Mouse (Mus musculus): ENCODE results near the gene Lysmd2.
"Not testable (repeated sequence)": the region's sequence is repeated elsewhere in the genome, so short reads cannot be mapped to it uniquely, and the experiment has no call there.

Lysmd2 gene

GRCm38 (mm10) chr9:75625556-75626307 lies at the start of gene Lysmd2:
Lysmd2 (plus strand) TSS chr9:75625741.
- CTCF ChIA-PET = no interaction called here

GRCm38 (mm10) chr9:75579321-75579720 lies 46.2 kb upstream of the Lysmd2 start:
- CTCF ChIA-PET = interaction anchor here (0.6 kb wide), 1 partner anchor 172 kb away, joined by 8 read pairs; no protein-coding TSS in a partner anchor

DNA sequence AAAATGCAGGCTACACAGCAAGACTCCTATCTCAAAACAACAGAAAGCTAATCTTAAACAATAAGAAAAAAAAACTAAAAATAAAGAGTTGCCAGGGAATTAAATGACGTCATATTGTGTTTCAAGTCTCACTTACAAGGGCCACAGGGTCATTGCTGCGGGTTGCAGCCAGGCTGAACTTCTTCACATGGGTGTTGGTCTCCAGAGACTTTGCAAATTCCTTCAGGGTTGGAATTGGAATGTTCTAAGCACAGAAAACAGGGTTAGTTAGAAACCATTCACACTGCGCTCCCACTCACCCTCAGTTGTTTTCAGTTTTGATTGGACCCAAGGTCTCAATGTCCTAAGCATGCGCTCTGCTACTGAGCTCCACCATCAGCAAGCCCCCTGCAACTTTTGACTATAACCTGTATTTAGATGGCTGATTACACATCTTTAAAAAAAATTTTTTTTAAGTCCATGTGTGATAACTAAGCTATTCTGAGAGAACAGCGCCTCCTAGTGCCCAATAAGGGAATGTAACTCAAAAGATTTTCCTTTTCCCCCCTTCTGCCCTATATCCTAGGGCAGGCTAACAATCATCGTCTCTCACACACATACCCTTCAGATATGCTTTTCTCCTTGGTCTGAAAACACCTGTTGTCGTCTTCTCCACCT lies 43.7 kb upstream of the Lysmd2 start:
- CTCF ChIA-PET = interaction anchor here (0.6 to 1.7 kb wide), 5 partner anchors 17 to 535 kb away, joined by 4 to 6 read pairs (median 4); no protein-coding TSS in a partner anchor

DNA sequence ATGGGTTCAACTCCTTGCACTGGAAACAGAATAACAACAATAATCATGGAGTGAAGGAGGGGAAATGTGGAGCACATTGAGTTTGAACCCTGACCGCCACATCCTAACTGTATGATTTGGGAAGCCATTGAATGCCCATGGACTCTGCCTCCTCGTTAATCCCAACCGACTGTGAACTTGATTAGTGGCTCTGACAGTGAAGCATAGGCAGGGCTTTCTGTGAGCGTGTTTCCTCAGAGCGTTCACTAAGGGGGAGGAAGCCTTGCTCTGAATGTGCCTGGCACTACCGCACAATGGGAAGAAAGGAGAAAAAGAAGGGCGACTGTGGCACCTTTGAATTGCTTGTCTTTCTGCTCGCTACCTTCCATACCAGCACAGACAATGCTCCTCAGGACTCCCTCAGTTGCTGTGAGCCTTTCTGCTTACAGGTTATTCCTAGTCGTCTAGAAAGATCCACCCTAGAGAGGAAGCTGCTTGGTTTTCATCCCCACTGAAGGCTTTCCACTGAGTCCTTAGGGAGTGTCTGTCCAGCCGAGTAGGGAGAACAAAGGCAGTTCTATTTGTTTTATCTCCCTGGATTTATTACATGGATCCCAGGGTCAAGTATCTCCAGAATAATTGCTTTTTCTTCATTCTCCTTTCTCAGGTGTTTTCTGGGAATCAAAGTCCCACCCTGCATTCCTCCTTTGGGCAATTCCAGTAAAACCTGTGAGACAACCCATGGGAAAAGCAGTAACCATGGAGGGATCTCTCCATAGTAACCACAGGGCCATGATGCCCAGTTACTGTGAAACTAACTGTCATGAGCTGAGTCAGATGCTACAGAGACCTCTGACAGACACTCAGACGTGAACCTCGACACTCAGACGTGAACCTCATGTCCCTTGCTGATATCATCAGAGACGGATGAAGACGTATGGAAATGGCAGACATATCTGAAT lies 35.4 kb upstream of the Lysmd2 start:
- CTCF ChIA-PET = no interaction called here

GRCm38 (mm10) chr9:75593481-75593880 lies 32.1 kb upstream of the Lysmd2 start:
- CTCF ChIA-PET = no interaction called here

DNA sequence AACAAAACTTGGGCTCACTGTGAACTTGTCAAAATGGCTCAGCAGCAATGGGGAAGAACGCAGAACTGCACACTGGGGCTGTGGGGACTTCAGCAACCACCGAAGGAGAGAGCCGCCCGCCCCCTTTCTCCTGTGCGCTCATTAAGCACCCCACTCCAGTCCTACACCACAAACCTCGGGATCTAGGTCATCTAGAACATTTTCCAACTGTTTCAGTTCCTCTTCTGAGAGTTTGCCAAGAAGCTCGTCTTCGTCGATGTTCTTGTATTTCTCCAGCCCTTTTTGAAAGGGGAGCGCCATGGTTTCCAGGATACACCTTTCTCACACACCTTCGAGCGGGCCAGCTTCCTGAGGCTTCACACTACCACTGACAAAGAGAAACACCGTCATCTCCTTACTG lies 28.5 kb upstream of the Lysmd2 start:
- CTCF ChIA-PET = no interaction called here

DNA sequence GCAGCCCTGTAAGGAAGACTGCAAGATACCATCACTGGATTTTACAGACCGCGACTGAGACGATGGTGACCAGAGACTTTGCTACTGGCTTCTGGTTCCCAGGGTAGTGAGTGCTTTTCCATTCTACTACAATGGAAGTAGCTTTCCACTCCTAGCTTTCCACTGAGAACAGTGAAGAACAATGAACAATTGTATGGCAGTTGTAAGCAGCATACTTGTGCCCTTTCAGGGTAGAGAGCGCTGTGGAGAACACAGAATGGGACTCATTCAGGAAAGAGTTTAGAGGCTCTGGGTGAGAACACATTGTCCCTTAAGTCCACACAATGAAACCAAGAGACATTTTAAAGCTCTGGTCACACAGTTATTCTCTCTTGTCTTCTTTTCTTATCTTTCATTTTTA lies 27.9 kb upstream of the Lysmd2 start:
- CTCF ChIA-PET = no interaction called here

- CTCF ChIA-PET = no interaction called here
Observed at GRCm38 (mm10) chr9:75599191-75599841, 26.2 kb upstream of the Lysmd2 start.

GRCm38 (mm10) chr9:75600166-75600934 lies 25.2 kb upstream of the Lysmd2 start:
- CTCF ChIA-PET = no interaction called here

DNA sequence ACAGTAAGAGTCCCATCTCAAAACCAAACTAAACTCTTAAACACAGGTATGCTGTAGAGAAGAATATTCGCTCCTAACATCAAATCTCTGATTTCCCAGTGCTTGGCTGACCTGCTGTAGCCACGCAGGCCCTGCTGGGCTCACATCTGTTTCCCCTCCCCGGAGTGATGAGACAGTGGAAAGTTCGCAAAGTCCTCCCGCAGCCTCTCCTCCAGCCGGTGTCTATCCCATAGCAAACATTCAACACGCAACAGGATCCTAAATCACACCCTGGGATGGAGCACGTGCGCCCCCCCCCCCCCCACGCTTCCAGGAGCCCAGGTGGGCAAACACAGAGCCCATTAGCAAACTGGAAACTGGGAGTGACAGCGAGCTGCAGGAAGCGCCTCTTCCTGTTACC lies 24.0 kb upstream of the Lysmd2 start:
- CTCF ChIA-PET = no interaction called here

GRCm38 (mm10) chr9:75607496-75607895 lies 18.0 kb upstream of the Lysmd2 start:
- CTCF ChIA-PET = interaction anchor here (0.7 kb wide), 1 partner anchor 72 kb away, joined by 3 read pairs; no protein-coding TSS in a partner anchor

GRCm38 (mm10) chr9:75609505-75609904 lies 16.0 kb upstream of the Lysmd2 start:
- CTCF ChIA-PET = no interaction called here

DNA sequence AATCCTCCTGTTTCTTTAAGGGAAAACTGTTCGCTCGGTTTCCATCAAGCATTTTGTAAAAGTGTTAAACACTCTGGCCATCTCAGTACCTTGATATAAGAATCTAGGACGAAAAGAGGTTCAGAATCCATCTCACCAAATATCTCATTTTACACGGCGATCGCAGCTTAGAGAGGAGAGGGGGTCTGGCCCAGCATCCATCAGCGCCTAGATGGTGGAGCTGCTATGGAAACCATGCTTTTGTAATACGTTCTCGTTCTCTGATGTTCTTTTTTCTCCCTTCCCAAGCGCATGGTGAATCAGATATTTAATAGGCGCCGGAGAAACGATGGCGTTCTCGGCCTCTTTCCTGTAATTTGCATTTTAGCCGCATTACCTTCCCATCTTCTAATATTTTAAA lies 15.6 kb upstream of the Lysmd2 start:
- CTCF ChIA-PET = no interaction called here

DNA sequence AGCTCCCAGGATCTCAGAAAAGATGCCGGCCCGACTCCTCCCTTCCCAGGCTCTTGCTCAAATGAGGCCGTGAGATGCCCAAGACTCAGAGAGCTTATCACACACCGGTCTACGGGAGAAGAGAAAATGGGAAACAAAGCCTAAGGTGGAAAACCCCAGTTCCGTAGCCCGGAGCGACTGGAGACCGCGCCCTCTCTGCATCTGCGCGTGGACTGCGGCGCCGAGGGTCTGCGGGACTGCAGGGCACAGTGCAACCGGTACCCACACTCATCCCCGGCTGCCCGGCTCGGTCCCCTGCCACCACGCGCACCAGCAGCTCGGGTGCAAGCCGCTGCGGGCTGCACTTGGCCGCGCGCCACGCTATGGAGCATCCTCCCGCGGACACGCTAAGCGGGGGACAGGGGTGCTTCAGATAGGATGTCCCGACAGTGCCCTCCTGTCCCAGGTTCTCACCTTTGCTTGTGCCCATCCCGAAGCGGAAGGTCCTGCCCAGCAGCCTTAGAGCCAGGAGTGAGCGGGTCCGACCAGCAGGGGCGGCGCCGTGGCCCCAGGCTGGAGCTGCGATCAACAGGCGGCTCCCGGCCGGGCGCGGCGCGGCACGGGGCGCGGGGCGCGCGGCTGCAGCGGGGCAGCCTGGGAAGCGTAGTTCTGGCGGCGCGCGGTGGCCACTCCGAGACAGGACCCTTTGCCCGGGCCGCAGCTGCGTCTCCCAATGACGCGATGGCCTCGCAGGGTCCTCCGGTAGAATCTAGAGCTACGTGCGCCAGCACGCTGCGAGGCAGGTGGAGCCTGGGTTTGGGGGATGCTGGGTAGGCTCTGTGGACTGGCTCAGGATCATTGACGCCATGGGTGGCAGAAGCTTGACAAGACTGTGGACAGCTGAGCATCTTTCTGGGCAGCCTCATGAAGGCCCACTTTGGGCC lies 14.7 kb upstream of the Lysmd2 start, which contains the start of gene Tmod2:
Tmod2 (minus strand) TSS at position 755 of the 923 bp plus-strand sequence.
- CTCF ChIA-PET = no interaction called here

DNA sequence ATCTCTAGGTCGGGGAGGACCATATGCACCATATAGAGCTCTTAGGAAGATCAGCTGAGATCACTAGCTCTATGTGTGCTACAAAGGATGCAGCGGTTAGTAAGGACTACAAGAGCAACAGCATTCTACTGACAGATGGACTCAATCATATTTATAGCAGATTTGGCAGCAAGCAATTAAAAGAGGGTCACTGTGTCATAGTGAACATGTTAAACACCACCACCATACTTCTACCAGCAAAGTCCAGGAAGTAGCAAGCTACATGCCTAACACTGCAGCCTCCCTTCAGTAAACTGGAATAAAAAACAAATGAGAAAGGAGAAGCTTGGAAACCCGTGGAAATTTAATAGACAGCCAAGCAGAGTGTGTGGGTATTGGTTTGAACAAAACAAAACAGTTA lies 9.0 kb upstream of the Lysmd2 start:
- CTCF ChIA-PET = no interaction called here

DNA sequence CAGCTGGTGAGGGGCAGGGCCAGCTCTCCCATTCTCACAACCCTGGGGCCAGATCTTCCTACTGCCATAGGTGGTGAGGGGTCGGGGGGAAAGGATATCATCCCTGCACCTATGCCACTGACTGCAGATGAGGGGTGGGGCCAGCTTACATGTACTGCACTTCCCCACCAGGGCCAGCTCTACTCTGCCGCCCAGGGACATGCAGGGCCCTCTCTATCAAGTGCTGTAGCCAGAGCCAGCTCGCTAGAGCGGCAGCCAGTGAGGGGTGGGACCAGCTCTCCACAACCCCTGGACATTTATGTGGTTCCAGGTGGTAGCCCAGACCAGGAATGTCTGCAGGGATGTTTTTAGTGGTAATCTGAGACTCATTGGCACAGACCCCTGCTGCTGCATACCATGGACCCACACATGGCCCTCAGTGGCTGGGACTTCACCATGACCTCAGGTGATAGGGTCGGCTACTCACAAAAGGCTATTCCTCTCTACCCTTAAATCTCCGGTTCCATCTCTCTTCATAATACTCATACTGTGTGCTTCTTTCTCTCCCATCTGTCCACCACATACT lies 6.6 kb upstream of the Lysmd2 start:
- CTCF ChIA-PET = interaction anchor here (0.6 kb wide), 1 partner anchor 64 kb away, joined by 3 read pairs; no protein-coding TSS in a partner anchor

DNA sequence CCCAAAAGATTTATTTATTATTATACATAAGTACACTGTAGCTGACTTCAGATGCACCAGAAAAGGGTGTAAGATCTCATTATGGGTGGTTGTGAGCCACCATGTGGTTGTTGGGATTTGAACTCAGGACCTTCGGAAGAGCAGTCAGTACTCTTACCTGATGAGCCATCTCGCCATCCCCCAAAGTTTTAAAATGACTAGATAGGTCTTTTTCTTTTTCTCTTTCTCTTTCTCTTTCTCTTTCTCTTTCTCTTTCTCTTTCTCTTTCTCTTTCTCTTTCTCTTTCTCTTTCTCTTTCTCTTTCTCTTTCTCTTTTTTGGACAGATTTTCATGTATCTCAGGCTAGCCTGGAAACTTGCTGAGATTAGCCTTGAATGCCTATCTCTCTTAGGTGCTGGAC lies 5.8 kb upstream of the Lysmd2 start:
- CTCF ChIA-PET = not testable (repeated sequence)

DNA sequence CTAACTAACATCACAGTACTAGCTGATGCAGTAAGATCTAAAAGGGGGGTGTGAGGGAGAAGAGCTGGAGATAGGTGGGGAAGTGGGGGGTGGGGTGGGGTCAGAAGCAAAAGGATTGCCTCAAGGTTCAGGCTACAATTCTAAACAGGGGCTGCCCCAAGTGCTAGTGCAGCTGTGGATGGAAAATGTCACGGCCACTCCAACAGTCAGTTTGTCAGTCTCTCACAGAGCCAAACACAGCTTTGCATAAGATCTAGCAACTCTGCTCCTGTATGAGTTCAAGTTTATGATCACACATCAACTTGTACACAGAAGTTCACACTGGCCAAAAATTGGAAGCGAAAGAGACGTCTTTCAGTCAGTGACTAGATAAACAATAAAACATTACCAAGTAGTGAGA lies 4.1 kb upstream of the Lysmd2 start:
- CTCF ChIA-PET = no interaction called here

- CTCF ChIA-PET = no interaction called here
Observed at GRCm38 (mm10) chr9:75624983-75625555, 472 bp upstream of the Lysmd2 start.

Measured in spleen, embryonic (tissue).